Mouse (Mus musculus) G1E-ER4 (cell line): ENCODE measurements around the gene Lypd4. TPM values are rescaled to one million over a fixed set of nuclear protein-coding genes. Genes with fewer than 3 reads are reported as not detected.

Source experiments
- GATA1 ChIP-seq: IDR thresholded peaks from one replicate; pipeline ENCODE4 v1.8.0; 2012; ENCODE audit warnings: low read length, inconsistent platforms
- polyA plus RNA-seq: library from polyadenylated mRNA; stranded (reverse); fragments of >175 nt; gene quantifications from 2 replicates; pipeline ENCODE4 v1.2.3, GENCODE M21; 2012

Gene Lypd4
- polyA plus RNA-seq, 1 experiment = not detected

DNA sequence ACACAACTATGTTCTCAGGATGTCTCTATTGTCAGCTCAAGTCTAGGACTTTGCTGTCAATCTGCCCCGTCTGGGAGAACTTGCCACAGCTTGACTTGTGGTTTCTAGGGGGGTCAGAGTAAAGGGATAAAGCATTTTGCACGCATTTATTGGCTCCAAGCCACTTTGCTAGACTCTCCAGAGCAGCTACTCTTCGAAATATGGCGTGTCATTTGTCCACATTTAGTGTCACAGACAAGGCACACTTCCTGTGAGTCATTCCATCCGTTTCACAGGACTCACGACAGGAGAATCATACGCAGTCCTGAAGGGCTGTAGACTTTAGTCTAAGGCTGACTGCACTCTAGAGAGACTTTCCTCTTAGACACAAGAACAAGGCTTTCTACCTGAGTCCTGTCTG is 45.3 kb downstream of the Lypd4 start:
- no peak for TF ChIP-seq GATA1

DNA sequence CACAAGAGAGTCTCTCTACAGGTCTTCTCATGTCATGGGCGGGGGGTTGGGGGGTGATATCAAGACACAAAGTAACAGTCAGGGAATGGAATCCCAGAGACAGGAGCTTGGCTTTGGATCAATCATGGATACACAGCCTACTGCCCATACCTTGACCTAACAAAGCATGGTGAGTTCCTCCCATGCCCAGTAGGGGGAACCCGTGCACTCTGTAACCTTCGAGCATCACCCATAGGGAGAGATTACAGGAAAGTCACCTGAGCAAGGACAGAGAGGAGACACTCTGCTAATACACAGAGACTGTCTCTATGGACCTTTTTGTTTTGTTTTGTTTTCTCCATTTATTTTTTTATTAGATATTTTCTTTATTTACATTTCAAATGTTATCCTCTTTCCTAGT is 52.2 kb downstream of the Lypd4 start:
- no peak for TF ChIP-seq GATA1

Other genes starting within 250 kb of the Lypd4 start
- not detected in 2 replicates for gene Lypd3, start 233.4 kb downstream of the Lypd4 start, polyA plus RNA-seq
- not detected in 2 replicates for gene Tex101, start 193.3 kb downstream of the Lypd4 start, polyA plus RNA-seq
- gene BC049730, start 160.7 kb downstream of the Lypd4 start, polyA plus RNA-seq = not detected in 2 replicates
- not detected in 2 replicates for gene Gm4763, start 143.0 kb downstream of the Lypd4 start, polyA plus RNA-seq
- 0.04 and 0.10 TPM in 2 replicates for gene Cd177, start 109.6 kb downstream of the Lypd4 start, polyA plus RNA-seq
- not detected in 2 replicates for gene Ceacam10, start 92.7 kb downstream of the Lypd4 start, polyA plus RNA-seq
- 0.15 and 0.21 TPM in 2 replicates for gene Gm9844, start 7.7 kb downstream of the Lypd4 start, polyA plus RNA-seq
- gene Dmrtc2, start 116 bp upstream of the Lypd4 start, polyA plus RNA-seq = not detected in 2 replicates
- gene Rps19, start 14.4 kb upstream of the Lypd4 start, polyA plus RNA-seq = 4,389 and 5,872 TPM in 2 replicates
- gene Cd79a, start 27.4 kb upstream of the Lypd4 start, polyA plus RNA-seq = 0.04 and 0.05 TPM in 2 replicates
- 464 and 499 TPM in 2 replicates for gene Arhgef1, start 33.0 kb upstream of the Lypd4 start, polyA plus RNA-seq
- not detected in 2 replicates for gene Gm4881, start 74.6 kb upstream of the Lypd4 start, polyA plus RNA-seq
- gene Rabac1, start 102.8 kb upstream of the Lypd4 start, polyA plus RNA-seq = 164 and 218 TPM in 2 replicates
- gene Atp1a3, start 136.0 kb upstream of the Lypd4 start, polyA plus RNA-seq = 0.05 and 0.12 TPM in 2 replicates
- gene Grik5, start 202.4 kb upstream of the Lypd4 start, polyA plus RNA-seq = 137 and 175 TPM in 2 replicates
- gene Zfp574, start 202.6 kb upstream of the Lypd4 start, polyA plus RNA-seq = 70.8 and 77.5 TPM in 2 replicates